Mouse (Mus musculus): ENCODE measurements around the gene Pnpla7.

DNA sequence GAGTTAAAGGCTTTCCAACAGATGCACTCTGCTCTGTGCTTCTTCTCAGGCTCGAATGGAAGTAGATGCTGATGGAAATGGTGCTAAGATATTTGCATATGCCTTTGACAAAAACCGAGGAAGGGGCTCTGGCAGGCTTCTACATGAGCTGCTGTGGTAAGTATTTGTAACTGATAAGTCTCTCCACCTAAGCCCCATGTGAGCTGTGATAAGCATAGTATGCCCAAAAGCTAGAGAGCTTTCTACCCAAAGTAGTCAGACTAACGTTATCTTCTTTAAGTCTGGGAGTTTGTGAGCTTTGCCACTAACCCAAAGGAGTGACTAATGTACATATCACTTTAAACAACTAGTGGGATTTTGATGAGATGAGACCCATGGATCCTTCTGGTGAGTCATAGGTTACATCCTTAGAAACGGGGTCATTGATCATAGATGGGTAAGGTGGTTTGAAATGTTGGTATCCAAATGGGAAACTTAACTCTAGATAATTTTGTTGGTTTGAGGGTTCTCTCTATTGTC, 23.2 kb upstream of the Pnpla7 start:
- no peak for TF ChIP-seq POLR2A (IDR thresholded peaks at IDR 0.05; ENCODE audit: extremely low read depth, insufficient read depth, low read length)
- no peak for TF ChIP-seq CTCF (IDR thresholded peaks at IDR 0.05; ENCODE audit: extremely low read depth, insufficient read depth, low read length)
